Mouse (Mus musculus) intestine, embryonic 16.5 days (tissue): ENCODE results near the gene Yipf3. TPM values are rescaled to one million over a fixed set of nuclear protein-coding genes. Genes with fewer than 3 reads are reported as not detected.

Experiments used
- ATAC-seq: fragments of 200-750 bp; cut with Nextera tagmentation; 2 replicates; pipeline ENCODE4 v1.8.0; 2017; ENCODE audit warnings: moderate TSS enrichment, moderate library complexity
- H3K27ac ChIP-seq: fragments of 300-500 bp; sonication (generic); 2 replicates; pipeline ENCODE4 v1.5.1; 2014; ENCODE audit warnings: mild to moderate bottlenecking, low read length
- H3K27me3 ChIP-seq: fragments of 300-500 bp; sonication (generic); replicated peaks from 2 replicates; pipeline ENCODE4 v1.6.1; 2014; ENCODE audit warnings: low read length, control low read depth, mixed read lengths; ENCODE audit not compliant: control insufficient read depth, insufficient read depth
- H3K36me3 ChIP-seq: fragments of 300-500 bp; sonication (generic); 2 replicates; pipeline ENCODE4 v1.6.1; 2014; ENCODE audit warnings: low read length, control low read depth; ENCODE audit not compliant: control insufficient read depth, insufficient read depth
- H3K4me1 ChIP-seq: fragments of 300-500 bp; sonication (generic); 2 replicates; pipeline ENCODE4 v1.6.1; 2014; ENCODE audit warnings: low read length, control low read depth, mixed read lengths; ENCODE audit not compliant: control insufficient read depth, insufficient read depth
- H3K4me2 ChIP-seq: fragments of 300-500 bp; sonication (generic); 2 replicates; pipeline ENCODE4 v1.6.1; 2014; ENCODE audit warnings: low read depth, low read length, control low read depth
- H3K4me3 ChIP-seq: fragments of 300-500 bp; sonication (generic); 2 replicates; pipeline ENCODE4 v1.5.1; 2014; ENCODE audit warnings: mild to moderate bottlenecking, low read length
- H3K9ac ChIP-seq: fragments of 300-500 bp; sonication (generic); 2 replicates; pipeline ENCODE4 v1.6.1; 2014; ENCODE audit warnings: low read depth, low read length
- H3K9me3 ChIP-seq: fragments of 300-500 bp; sonication (generic); 2 replicates; pipeline ENCODE4 v1.6.1; 2016; ENCODE audit warnings: low read length, control low read depth; ENCODE audit not compliant: control insufficient read depth
- WGBS: fragments of 180-500 bp; shearing (Covaris S2); extraction: QIAGEN DNeasy Blood & Tissue Kit; methylation state at CpG from one replicate; pipeline ENCODE4 v1.1.7; 2014; 5-methylcytosine and 5-hydroxymethylcytosine counted together
- microRNA counts: library from miRNA; unstranded; fragments of <30 nt; microRNA quantifications from one replicate; lab custom pipeline; 2016
- microRNA-seq: library from miRNA; unstranded; fragments of <30 nt; microRNA quantifications from one replicate; pipeline ENCODE4, GENCODE M21; 2016
- polyA plus RNA-seq: library from polyadenylated mRNA; unstranded; fragments of >200 nt; fragmentation: Nextera tagmentation; extraction: Ambion mirVana; gene quantifications from 2 replicates; pipeline ENCODE4 v1.2.1, GENCODE M21; 2015

The Yipf3 gene
- polyA plus RNA-seq, 1 experiment from 2014 or later = 122 TPM

GRCm38 (mm10) chr17:46287678-46288095 lies 39.8 kb downstream of the Yipf3 start:
- no peak overlapping the region for H3K4me3 ChIP-seq
- 0 out of 2 replicates have a peak overlapping the region, but pooled peaks have one; percentile 18 for H3K4me2 ChIP-seq
- peaks cover 8% of the 10 kb centered on the region; the same call in 1 of the 2 replicates for H3K4me1 ChIP-seq
- no peak overlapping the region; the same call in 1 of the 2 replicates for H3K9ac ChIP-seq
- H3K36me3 ChIP-seq = no peaks in the 10 kb centered on the region
- WGBS = 45% methylated on average over 11 of the region's 11 CpGs
- no peaks in the 10 kb centered on the region; the same call in 1 of the 2 replicates for H3K27me3 ChIP-seq
- peak; percentile 68 for ATAC-seq
- H3K27ac ChIP-seq = peak overlapping the region; percentile 47; the same call in 1 of the 2 replicates
- H3K9me3 ChIP-seq = no peaks in the 10 kb centered on the region

GRCm38 (mm10) chr17:46296601-46297000 lies 48.7 kb downstream of the Yipf3 start:
- ATAC-seq = no peak
- WGBS = 38% methylated on average over 6 of the region's 6 CpGs
- Histone ChIP-seq H3K4me1 (peaks cover 19% of the 10 kb centered on the region), H3K9me3 (no peaks in the 10 kb centered on the region), H3K4me2 (no peak overlapping the region), H3K27me3 (peaks cover 46% of the 10 kb centered on the region), H3K9ac (no peak overlapping the region), H3K4me3 (no peak overlapping the region), H3K27ac (no peak overlapping the region), H3K36me3 (no peaks in the 10 kb centered on the region)

- peaks cover 46% of the 10 kb centered on the region for H3K27me3 ChIP-seq
Observed at GRCm38 (mm10) chr17:46297028-46297363, 49.1 kb downstream of the Yipf3 start.

GRCm38 (mm10) chr17:46297364-46298219 lies 49.7 kb downstream of the Yipf3 start, which contains the start of gene Dlk2:
Gene Dlk2 (plus strand): TSS chr17:46297421.
- Histone ChIP-seq H3K9ac (peak within 1 kb of the TSS; percentile 71), H3K9me3 (no peaks in the 10 kb centered on the region), H3K4me2 (peak within 1 kb of the TSS; percentile 100), H3K36me3 (no peaks in the 10 kb centered on the region), H3K27ac (no peak within 1 kb of the TSS), H3K27me3 (peaks cover 46% of the 10 kb centered on the region), H3K4me1 (peaks cover 19% of the 10 kb centered on the region), H3K4me3 (peak within 1 kb of the TSS; percentile 67)
- peak; percentile 18 for ATAC-seq
- WGBS = under 1% methylated on average over 78 of the region's 86 CpGs

More at GRCm38 (mm10) chr17:46297028-46297363, 49.1 kb downstream of the Yipf3 start:
- Histone ChIP-seq H3K9me3 (no peaks in the 10 kb centered on the region), H3K36me3 (no peaks in the 10 kb centered on the region), H3K4me1 (peaks cover 19% of the 10 kb centered on the region), H3K4me3 (peak overlapping the region; percentile 67), H3K9ac (peak overlapping the region; percentile 71; the same call in 1 of the 2 replicates), H3K27ac (no peak overlapping the region), H3K4me2 (peak overlapping the region; percentile 100)
- WGBS = 12% methylated on average over 6 of the region's 6 CpGs
- no peak for ATAC-seq

DNA sequence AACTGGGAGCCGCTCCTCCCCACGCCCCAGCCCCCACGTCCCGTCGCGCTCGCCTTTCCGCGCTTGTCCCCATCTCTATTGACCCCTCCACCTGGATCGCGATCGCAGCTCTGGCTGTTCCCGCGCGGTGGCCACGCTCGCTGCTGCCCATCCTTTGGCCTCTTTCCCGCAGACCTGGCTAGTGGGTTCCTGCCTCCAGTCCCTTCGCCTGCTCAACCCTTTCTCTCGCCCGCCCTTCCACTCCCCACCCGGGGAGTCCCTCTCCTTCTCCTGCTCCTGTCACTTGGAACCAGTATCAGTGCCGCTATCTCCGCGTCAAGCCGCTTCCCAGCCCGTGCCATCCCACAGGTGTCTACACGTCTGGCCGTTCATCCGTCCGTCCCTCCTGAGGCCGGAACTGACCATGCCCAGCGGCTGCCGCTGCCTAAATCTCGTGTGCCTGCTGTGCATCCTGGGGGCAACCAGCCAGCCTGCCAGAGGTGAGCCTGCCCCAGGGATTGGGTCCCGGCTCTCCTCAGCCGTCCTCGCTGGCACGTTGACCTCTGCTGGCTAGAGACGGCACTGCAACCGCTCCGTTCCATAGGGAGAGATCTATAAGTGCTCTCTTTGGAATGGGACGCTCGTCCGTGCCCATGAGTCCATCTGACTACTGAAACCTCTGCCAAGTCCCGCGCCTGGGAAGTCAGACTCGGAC lies 50.5 kb downstream of the Yipf3 start:
- under 1% methylated on average over 48 of the region's 48 CpGs for WGBS
- H3K27me3 ChIP-seq = peaks cover 44% of the 10 kb centered on the region

DNA sequence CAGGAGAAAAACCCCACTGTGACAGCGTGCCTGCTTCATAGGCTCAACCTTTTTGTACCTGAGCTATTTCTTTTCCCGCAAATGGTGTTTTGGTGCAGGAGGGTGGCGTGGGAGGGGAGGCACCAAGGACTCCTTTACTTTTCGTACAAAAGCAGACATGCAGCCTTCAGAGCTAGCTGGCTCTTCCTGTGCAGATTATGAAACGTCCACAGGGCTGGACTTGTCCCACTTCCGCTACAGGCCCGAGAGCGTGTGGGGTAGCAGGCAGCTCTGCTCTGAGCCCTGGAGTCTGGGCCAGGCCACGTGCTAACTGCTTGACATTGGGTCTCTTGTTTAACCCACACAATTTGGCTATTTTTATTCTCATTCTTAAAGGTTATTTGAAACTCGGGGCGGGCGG lies 54.0 kb downstream of the Yipf3 start:
- no peak overlapping the region for H3K4me3 ChIP-seq
- ATAC-seq = no peak
- no peak overlapping the region for H3K27ac ChIP-seq
- no peaks in the 10 kb centered on the region for H3K9me3 ChIP-seq
- no peak overlapping the region for H3K9ac ChIP-seq
- 78% methylated on average over 12 of the region's 12 CpGs for WGBS
- no peak overlapping the region for H3K4me2 ChIP-seq
- H3K4me1 ChIP-seq = peaks cover 19% of the 10 kb centered on the region
- H3K36me3 ChIP-seq = no peaks in the 10 kb centered on the region
- peaks cover 21% of the 10 kb centered on the region for H3K27me3 ChIP-seq

More for the DNA sequence above, 50.5 kb downstream of the Yipf3 start:
- Histone ChIP-seq H3K4me3 (peak overlapping the region; percentile 67), H3K36me3 (no peaks in the 10 kb centered on the region), H3K4me1 (peaks cover 19% of the 10 kb centered on the region), H3K9me3 (no peaks in the 10 kb centered on the region), H3K4me2 (peak overlapping the region; percentile 100), H3K27ac (no peak overlapping the region), H3K9ac (peak overlapping the region; percentile 71)
- ATAC-seq = peak; percentile 91

MicroRNA genes within 50 kb of the gene (microRNA counts, 519-probe panel; counts per million panel counts)
- microRNA mmu-miR-693-3p (lab: Ali Mortazavi, UCI) = 35.7 counts per million
- 2,260 counts per million, percentile 53 among the panel's probes with 10 or more counts for microRNA mmu-miR-693-5p (lab: Ali Mortazavi, UCI)

Small RNA genes lying within 50 kb of the gene (microRNA-seq; reads per million reads assigned to microRNA genes)
- 0.91 reads per million for gene Mir693

Other genes with a start within 250 kb of the Yipf3 start
- 2.7 and 3.3 TPM in 2 replicates for gene Vegfa, start 215.7 kb upstream of the Yipf3 start, polyA plus RNA-seq
- 159 and 164 TPM in 2 replicates for gene Mrps18a, start 137.1 kb upstream of the Yipf3 start, polyA plus RNA-seq
- 6.4 and 8.8 TPM in 2 replicates for gene Rsph9, start 103.9 kb upstream of the Yipf3 start, polyA plus RNA-seq
- 35.4 and 37.1 TPM in 2 replicates for gene Mad2l1bp, start 94.5 kb upstream of the Yipf3 start, polyA plus RNA-seq
- 25.3 and 29.2 TPM in 2 replicates for gene Gtpbp2, start 87.0 kb upstream of the Yipf3 start, polyA plus RNA-seq
- gene Polh, start 45.4 kb upstream of the Yipf3 start, polyA plus RNA-seq = 9.9 and 11.1 TPM in 2 replicates
- 24.8 and 26.7 TPM in 2 replicates for gene Xpo5, start 45.3 kb upstream of the Yipf3 start, polyA plus RNA-seq
- gene Polr1c, start within 50 bp of the Yipf3 start, polyA plus RNA-seq = 64.5 and 69.5 TPM in 2 replicates
- 0.43 and 0.75 TPM in 2 replicates for gene Lrrc73, start 5.5 kb downstream of the Yipf3 start, polyA plus RNA-seq
- gene Tjap1, start 34.9 kb downstream of the Yipf3 start, polyA plus RNA-seq = 27.0 and 29.6 TPM in 2 replicates
- gene Dlk2, start 49.3 kb downstream of the Yipf3 start, polyA plus RNA-seq = 0.54 and 0.69 TPM in 2 replicates
- gene Abcc10, start 80.3 kb downstream of the Yipf3 start, polyA plus RNA-seq = 7.9 and 9.0 TPM in 2 replicates
- 2.3 and 2.8 TPM in 2 replicates for gene Zfp318, start 135.7 kb downstream of the Yipf3 start, polyA plus RNA-seq
- gene Crip3, start 180.8 kb downstream of the Yipf3 start, polyA plus RNA-seq = 0.16 and 0.35 TPM in 2 replicates
- gene Slc22a7, start 190.4 kb downstream of the Yipf3 start, polyA plus RNA-seq = not detected in 2 replicates
- gene Ttbk1, start 239.6 kb downstream of the Yipf3 start, polyA plus RNA-seq = 0.15 and 0.16 TPM in 2 replicates
- 40.4 and 45.1 TPM in 2 replicates for gene Dnph1, start 248.6 kb downstream of the Yipf3 start, polyA plus RNA-seq